Mouse (Mus musculus) C2C12 (cell line): ENCODE data around the gene Sardh.

Experiments
- CEBPB ChIP-seq: IDR thresholded peaks from one replicate; pipeline ENCODE4 v1.6.1; 2011; ENCODE audit warnings: low read depth, mild to moderate bottlenecking, control low read depth, moderate library complexity
- CTCF ChIP-seq: IDR thresholded peaks from one replicate; pipeline ENCODE4 v1.5.1; 2011; ENCODE audit not compliant: control insufficient read depth, insufficient read depth, insufficient read length
- MAX ChIP-seq: IDR thresholded peaks from one replicate; pipeline ENCODE4 v1.6.1; 2011; ENCODE audit warnings: mild to moderate bottlenecking, control low read depth
- MYOD1 ChIP-seq: IDR thresholded peaks from one replicate; pipeline ENCODE4 v1.6.1; 2011; ENCODE audit warnings: low read depth; ENCODE audit not compliant: control insufficient read depth, insufficient read length
- USF1 ChIP-seq: IDR thresholded peaks from one replicate; pipeline ENCODE4 v1.6.1; 2011; ENCODE audit warnings: low read depth, mild to moderate bottlenecking, control low read depth, moderate library complexity

DNA sequence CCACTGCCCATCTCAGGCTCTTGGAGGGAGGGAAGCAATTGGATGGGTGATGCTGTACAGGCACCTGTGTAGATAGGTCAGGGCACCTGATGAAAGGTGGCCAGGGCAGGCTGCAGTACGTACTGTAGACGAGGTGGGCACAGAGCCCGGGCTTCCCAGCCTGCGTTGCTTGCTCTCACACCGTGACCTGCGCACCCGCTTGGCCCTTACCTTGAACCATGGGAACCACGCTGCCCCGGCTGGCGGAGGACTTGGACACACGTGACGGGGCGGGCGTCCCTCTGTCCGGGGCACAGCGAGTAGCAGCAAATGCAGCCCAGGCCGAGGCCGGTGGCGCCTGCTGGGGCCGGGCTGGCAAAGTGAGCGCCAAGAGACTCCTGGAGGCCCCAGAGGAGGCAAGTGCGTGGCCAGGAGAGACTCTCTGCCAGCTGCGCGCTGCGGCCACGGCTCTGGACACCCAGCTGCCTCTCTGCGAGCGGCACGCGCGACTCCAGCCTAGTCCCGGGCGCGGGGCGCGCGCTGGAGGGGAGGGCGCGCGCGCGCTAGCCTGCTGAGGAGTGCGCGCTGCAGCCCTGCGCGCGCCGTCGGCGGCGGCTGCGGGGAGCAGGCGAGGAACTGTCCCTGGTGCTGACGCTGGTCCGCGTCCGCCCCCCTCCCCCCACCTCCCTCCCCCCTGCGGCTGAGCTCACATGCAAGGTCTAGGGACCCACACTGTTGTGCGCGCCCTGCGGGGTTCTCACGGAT lies 106.0 kb downstream of the Sardh start, which contains the start of gene Fam163b:
- TF ChIP-seq MYOD1 (no peak), CTCF (no peak), USF1 (no peak), MAX (no peak), CEBPB (no peak)
